Mouse (Mus musculus): ENCODE measurements around the gene Klhl25.

DNA sequence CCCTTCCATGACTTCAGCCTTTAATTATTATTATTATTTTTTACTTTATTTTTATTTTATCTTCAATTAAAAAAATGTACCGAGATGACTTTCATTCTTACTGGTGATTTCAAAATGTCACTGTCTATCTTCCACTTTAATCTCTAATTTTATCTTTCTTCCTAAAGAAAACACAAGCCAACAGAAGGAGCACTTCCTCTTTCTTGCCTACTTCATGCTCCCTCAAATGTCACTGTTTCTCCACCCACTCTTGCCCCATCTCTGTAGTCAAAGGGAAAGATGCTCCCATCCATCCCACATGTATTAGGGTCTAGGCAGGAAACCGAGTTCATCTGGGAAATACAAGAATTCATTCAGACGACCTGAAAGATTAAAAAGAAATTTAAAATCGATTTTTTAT is 51.8 kb downstream of the Klhl25 start:
- no peak for TF ChIP-seq POLR2A (IDR thresholded peaks at IDR 0.05; ENCODE audit: extremely low read depth, insufficient read depth, low read length)
- no peak for TF ChIP-seq CTCF (IDR thresholded peaks at IDR 0.05; ENCODE audit: low read depth, low read length)
